Mouse (Mus musculus): ENCODE results near the gene Ncor2.

Gene Ncor2

GRCm38 (mm10) chr5:125172831-125173615 is 6.0 kb downstream of the Ncor2 start:
- no peak for ATAC-seq (ENCODE audit: insufficient number of reproducible peaks, low FRiP score, low TSS enrichment)

DNA sequence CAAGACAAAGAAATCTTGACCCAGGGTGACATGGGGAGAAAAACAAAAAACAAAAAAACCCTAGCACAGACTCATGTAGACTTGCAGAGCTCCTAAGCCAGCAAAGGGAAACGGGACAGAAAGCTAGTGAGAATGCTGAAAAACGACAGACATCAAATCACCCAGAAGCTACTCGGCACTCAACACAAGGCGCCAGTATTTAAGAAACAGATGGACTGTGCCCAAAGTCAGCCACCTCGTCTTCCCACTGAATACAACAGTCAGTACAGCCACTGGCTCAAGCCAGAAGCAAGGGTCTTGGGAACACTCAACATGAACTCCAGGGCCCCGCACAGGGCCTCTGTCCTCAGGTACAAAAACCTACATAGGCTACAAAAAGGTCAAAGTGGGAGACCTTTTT is 7.8 kb downstream of the Ncor2 start:
- no peak for ATAC-seq (ENCODE audit: insufficient number of reproducible peaks, low FRiP score, low TSS enrichment)

DNA sequence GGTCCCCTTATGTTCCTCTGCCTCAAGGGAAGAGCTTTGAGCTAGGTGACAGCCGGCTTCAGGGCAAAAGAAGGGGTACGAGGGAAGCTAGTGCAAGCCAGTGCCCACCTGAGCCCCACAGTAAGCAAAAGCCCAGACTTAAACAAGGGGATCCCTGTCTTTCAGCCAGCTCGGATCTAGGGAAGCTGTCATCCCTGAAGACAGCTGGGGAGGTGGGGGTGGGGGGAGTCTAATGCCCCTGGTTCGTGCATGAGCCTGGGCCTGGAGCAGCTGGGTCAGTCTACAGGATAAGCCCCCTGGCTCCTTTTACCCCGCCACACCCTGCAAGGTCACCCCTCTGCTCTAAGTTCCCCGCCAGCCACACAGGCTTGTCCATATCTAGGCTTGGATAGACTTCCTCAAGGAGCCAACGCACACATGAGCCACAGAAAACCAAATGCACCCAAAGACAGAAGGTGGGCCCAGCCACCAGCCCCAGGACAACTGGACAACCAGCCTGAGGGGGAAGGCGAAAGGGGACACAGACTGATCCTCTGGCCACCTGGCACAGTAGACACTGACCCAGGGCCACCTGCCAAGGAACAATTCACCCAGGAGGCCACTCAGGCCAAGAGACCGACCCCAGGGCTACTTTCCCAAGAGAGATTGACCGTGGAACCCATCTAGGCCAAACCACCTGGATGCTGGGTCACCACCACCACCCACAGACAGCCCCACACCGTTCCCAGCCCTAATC is 8.7 kb downstream of the Ncor2 start:
- no peak for ATAC-seq (ENCODE audit: insufficient number of reproducible peaks, low FRiP score, low TSS enrichment)

DNA sequence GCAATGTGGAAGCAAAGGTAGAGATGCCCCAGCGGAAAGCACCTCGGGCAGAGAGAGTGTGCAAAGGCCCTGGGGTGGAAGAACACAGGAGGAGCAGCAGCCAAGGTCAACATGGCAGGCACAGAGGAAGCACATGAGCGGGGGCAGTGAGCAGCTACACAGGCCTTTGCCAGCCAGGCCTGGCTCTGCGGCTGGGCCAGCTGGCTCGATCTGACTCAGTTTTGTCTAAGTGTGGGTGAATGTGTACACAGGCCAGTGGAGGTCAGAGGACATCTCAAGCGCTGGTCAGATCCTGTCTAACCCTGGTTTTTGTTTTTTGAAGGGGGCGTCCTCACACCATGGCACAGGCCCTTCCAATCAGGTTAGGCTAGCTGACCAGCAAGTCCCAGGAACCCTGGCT is 10.9 kb downstream of the Ncor2 start:
- ATAC-seq (ENCODE audit: insufficient number of reproducible peaks, low FRiP score, low TSS enrichment): no peak

- ATAC-seq (ENCODE audit: insufficient number of reproducible peaks, low FRiP score, low TSS enrichment): no peak
Measured at GRCm38 (mm10) chr5:125167524-125167923, 11.5 kb downstream of the Ncor2 start.

DNA sequence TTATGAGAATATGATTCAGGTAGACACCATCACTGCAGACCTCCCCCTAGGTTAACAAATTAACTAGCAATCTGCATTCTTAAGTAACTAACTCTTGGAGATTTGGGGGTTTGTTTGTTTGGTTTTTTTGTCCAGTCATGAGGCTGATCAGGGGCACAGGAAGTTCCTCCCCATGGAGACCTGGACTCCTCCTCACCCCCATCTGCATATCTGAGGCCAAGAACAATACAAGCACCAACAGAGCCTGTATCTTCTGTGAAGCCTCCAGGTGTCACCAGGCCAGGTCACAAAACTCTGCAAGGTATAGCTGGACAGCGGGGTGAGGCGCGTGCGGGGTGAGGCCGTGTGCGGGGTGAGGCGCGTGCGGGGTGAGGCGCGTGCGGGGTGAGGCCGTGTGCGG is 13.0 kb downstream of the Ncor2 start:
- ATAC-seq (ENCODE audit: insufficient number of reproducible peaks, low FRiP score, low TSS enrichment): no peak

GRCm38 (mm10) chr5:125164465-125165167 is 14.4 kb downstream of the Ncor2 start:
- ATAC-seq (ENCODE audit: insufficient number of reproducible peaks, low FRiP score, low TSS enrichment): 0 out of 2 replicates have a peak, but pooled peaks have one; percentile 22

GRCm38 (mm10) chr5:125163441-125164050 is 15.5 kb downstream of the Ncor2 start:
- no peak for ATAC-seq (ENCODE audit: insufficient number of reproducible peaks, low FRiP score, low TSS enrichment)

GRCm38 (mm10) chr5:125162461-125162860 is 16.6 kb downstream of the Ncor2 start:
- no peak for ATAC-seq (ENCODE audit: insufficient number of reproducible peaks, low FRiP score, low TSS enrichment)

GRCm38 (mm10) chr5:125159804-125160405 is 19.1 kb downstream of the Ncor2 start:
- no peak for ATAC-seq (ENCODE audit: insufficient number of reproducible peaks, low FRiP score, low TSS enrichment)

DNA sequence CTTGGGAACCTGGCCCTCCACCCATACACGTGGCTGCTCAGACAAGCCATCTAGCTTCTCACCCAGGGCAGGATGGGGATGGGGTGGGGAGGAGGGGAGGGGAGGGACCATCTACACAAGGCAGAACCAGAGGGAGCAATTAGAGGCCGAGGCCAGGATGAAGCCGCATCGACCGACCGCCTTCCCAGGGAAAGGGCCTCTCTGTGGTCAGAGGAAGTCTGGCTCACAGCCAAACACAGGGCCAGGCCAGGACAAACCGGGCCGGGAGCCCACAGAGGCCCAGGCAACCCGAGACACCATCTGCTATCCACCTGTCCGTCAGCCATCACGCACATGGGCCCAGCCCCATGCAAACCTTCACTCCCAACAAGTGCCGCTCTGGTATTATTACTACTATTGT is 19.7 kb downstream of the Ncor2 start:
- ATAC-seq (ENCODE audit: insufficient number of reproducible peaks, low FRiP score, low TSS enrichment): peak; percentile 79

DNA sequence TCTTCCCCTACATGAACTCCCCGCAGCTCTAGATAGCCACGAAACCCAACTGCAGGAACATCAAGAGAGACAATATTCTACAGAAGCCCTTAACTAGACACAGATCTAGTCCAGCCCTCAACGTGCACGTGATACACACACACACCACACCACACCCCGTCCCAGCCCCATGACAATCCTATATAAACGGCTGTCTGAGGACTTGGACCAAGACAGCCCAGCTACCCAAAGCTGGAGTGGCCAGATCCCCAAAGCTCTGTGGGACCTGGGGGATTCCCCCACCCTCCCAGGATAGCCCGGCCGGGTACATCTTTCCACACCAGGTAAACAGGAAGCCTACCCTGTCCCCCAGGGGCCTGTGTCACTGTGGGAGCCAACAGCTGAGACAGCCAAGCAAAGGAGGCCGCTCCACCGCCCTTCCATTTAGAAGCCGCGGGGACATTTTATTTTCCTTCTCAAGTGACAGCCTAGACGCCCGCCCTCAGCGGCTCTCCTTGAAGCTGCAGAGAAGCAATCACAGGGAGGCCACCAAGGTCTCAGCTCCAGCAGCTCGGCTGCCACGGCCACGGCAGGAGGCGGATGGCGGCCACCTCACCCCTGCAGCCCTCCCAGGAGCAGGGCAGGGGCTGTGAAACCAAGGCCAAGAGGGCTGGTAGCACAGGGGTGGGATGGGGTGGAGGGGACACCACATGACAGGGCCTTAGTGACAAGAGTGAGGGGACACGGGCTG is 20.6 kb downstream of the Ncor2 start:
- ATAC-seq (ENCODE audit: insufficient number of reproducible peaks, low FRiP score, low TSS enrichment): no peak

- ATAC-seq (ENCODE audit: insufficient number of reproducible peaks, low FRiP score, low TSS enrichment): no peak
Measured at GRCm38 (mm10) chr5:125157375-125158033, 21.5 kb downstream of the Ncor2 start.

DNA sequence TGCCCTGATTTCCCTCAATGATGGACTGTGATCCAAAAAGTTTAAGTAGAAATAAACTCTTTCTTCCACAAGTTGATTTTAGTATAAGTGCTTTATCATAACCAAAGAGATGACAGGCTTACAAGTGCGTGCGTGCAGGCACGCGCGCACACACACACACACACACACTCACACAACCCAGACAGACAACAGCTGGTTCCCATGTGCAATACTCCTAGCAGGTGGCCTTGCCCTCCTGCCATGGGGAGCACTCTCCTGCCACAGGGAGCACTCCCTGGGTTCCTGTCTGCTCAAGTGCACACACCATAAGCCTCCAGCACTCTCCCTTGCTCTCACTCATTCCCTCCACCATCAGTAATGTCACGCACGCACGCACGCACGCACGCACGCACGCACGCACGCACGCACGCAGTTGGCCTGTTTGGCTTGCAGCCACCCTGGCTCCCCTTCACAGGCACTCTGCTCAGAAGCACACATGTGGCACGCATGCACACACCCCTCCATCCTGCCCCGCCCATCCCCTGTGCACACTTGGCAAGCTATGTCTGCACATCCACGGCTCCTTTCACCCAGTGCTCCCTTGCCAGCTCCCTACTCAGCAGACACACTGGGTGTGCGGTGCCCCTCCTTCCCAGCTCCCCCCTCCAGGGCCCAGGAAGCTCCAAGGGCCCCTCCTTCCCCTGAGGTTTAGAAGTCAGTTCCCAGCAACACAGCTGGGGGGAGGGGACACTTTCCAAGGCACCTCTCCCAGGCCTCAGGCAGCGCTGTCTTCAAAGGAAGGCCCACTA is 22.4 kb downstream of the Ncor2 start:
- no peak for ATAC-seq (ENCODE audit: insufficient number of reproducible peaks, low FRiP score, low TSS enrichment)

DNA sequence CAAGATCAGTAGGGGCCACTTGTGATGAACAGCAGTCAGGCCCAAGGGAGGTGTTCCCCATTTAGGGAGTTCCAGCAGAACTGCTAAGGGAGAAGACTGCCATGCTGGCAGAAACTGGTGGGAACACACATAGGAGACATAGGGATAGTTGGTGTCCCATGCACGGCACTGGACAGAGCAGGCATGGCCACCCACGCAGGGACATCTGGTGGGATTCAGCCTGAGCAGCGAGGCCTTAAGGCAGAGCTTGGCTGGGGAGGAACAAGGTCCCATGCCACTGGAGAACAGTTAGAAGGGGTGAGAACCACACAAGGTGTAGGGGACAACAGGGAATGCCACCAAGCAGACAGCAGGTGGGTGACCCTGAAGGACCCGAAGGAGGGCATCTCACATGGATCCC is 23.6 kb downstream of the Ncor2 start:
- ATAC-seq (ENCODE audit: insufficient number of reproducible peaks, low FRiP score, low TSS enrichment): no peak

- peak; percentile 39 for ATAC-seq (ENCODE audit: insufficient number of reproducible peaks, low FRiP score, low TSS enrichment)
Measured at GRCm38 (mm10) chr5:125154989-125155388, 24.0 kb downstream of the Ncor2 start.

- ATAC-seq (ENCODE audit: insufficient number of reproducible peaks, low FRiP score, low TSS enrichment): no peak
Measured at GRCm38 (mm10) chr5:125154178-125154577, 24.8 kb downstream of the Ncor2 start.

DNA sequence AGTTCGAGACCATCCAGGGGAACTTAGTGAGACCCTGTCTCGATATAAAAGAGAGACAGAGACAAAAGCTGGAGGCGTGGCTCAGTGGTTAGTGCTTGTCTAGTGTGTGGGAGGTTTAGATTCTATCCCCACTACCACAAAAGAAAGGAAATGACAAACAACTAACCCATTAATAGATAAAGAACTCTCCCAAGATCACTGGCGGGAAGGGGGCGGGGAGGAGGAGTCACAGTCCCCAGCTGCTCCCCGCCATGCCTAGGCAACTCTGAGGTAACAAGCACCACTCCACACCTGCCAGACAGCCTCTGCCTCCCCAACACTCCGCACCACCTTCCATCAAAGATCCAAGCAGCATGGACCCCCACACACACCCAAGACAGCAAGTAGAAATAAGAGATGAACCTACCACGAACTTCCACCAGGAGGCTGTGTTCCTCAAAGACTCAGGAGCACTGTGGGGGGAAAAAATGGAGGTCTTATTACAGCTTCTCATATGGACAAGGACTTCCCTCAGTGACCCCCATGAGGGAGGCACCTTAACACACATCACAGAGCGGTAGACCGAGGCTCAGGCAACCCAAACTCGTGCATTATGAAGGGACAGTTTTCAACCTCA is 25.7 kb downstream of the Ncor2 start:
- ATAC-seq (ENCODE audit: insufficient number of reproducible peaks, low FRiP score, low TSS enrichment): no peak

Measured in cerebellum, adult (tissue).